13 mouse cellular contexts compared by ENCODE assay signal in the genomic region with DNA sequence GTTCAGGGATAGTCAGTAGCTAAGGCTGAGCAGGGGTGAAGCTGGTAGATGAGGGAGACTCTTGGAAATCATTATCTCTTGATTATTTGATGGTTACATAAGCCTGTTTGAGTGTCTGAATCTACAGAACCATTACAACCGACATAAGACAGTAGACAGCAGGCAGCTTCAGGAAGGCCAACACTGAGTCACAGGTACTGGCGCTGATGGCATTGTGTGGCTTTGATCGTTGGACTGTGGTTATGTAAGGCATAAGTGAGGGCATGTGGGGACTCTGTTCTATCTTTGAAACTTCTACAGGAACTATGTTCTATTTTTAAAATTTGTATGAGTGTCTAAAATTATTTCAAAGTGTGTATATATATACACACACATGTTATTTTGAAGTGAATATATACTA.
DNase-seq lines count a peak whose midpoint lies in the region.
"Had no signal": no experiment of that assay in that cellular context is flagged by ENCODE, and none has a peak within 500 bp of the region (broad histone marks: within the 10 kb centered on the region; RNA-seq: fewer than 3 reads in every experiment).

No protein-coding gene starts in this region.

- intact Hi-C loops in heart, postnatal 25 days (cut with DNase I): no loop called here
- intact Hi-C loops in left cerebral cortex, postnatal 4 days (cut with DNase I): no loop called here

- peak; percentile 18 to 50 for DNase-seq in adrenal gland, adult (ENCODE audit: inconsistent age in 2 of 2, low spot score in 1 of 2)
- DNase-seq in adrenal gland, adult 18-20 months (ENCODE audit: low spot score in 2 of 2): no peak
- peak; percentile 90 for DNase-seq in heart, adult 11 months
- DNase-seq in heart, postnatal 25 days (ENCODE audit: low spot score): no peak
- peak; percentile 25 to 34 for DNase-seq in left cerebral cortex, adult 9 months (ENCODE audit: low spot score in 2 of 2)
- DNase-seq in left cerebral cortex, postnatal 4 days: no peak
- DNase-seq in telencephalon, adult 2 months (ENCODE audit: low read depth, low spot score): peak; percentile 63
- DNase-seq in gastrocnemius, postnatal 4 days (ENCODE audit: low spot score in 2 of 2): no peak
- DNase-seq: adrenal gland, postnatal 14 days; gastrocnemius, postnatal 14 days; layer of hippocampus, postnatal 36 days; lung, adult 2 months; lung, postnatal 36 days had no signal

Comparison
In these comparisons a context has a peak if more than half of its experiments do, and no peak if none do; other contexts are left out.
1. DNase-seq: peak in adrenal gland, adult (2 of 2), heart, adult 11 months (single experiment), left cerebral cortex, adult 9 months (2 of 2) and telencephalon, adult 2 months (single experiment); none in adrenal gland, adult 18-20 months (0 of 2), heart, postnatal 25 days (single experiment), left cerebral cortex, postnatal 4 days (single experiment) and gastrocnemius, postnatal 4 days (0 of 2).